ENCODE assay signal across 15 mouse cellular contexts in genomic region chr1:183804295-183804694, GRCm38 (mm10).
"Had no signal": no experiment of that assay in that cellular context is flagged by ENCODE, and none has a peak within 500 bp of the region (broad histone marks: within the 10 kb centered on the region; RNA-seq: fewer than 3 reads in every experiment).

No protein-coding gene starts in this region.

- ATAC-seq: lung, postnatal 0 days had no signal

- H3K4me3 ChIP-seq: left cerebral cortex, adult 2 months; liver, embryonic 13.5 days; megakaryocyte, embryonic 14.5 days; midbrain, embryonic 10.5 days; neural tube, embryonic 13.5 days; stomach, embryonic 15.5 days had no signal

- H3K9ac ChIP-seq: liver, embryonic 13.5 days; lung, embryonic 14.5 days; neural tube, embryonic 13.5 days; stomach, embryonic 15.5 days had no signal

- H3K36me3 ChIP-seq: liver, embryonic 13.5 days; midbrain, embryonic 10.5 days; neural tube, embryonic 13.5 days; stomach, embryonic 15.5 days had no signal

- DNase-seq: kidney, adult 2 months; kidney, postnatal 25 days; layer of hippocampus, postnatal 36 days; liver, embryonic 13.5 days; lung, embryonic 14.5 days; midbrain, embryonic 14.5 days; retina, postnatal 1 day; thymus, postnatal 25 days had no signal

- H3K4me1 ChIP-seq: liver, embryonic 13.5 days; midbrain, embryonic 10.5 days; neural tube, embryonic 13.5 days; stomach, embryonic 15.5 days had no signal

- H3K27ac ChIP-seq: kidney, postnatal 0 days; left cerebral cortex, adult 2 months; liver, embryonic 13.5 days; midbrain, embryonic 10.5 days; neural tube, embryonic 13.5 days; stomach, embryonic 15.5 days had no signal

- H3K27me3 ChIP-seq: liver, embryonic 13.5 days; megakaryocyte, embryonic 14.5 days; neural tube, embryonic 13.5 days; stomach, embryonic 15.5 days had no signal
